Mouse (Mus musculus): ENCODE data around the gene Stk36. TPM values are rescaled to one million over a fixed set of nuclear protein-coding genes. Genes with fewer than 3 reads are reported as not detected.

The Stk36 gene
- 0.83 and 0.85 TPM in 2 replicates for polyA plus RNA-seq (2021; fragmentation: Nextera tagmentation)
- long read RNA-seq, experiment 1, partial matches to known transcripts, result 1 of 5 reads
- long read RNA-seq, experiment 1, other reads (novel, unspliced or antisense), result 4 of 5 reads
- long read RNA-seq, experiment 2, partial matches to known transcripts, result 1 of 1 reads
- long read RNA-seq, experiment 2, other reads (novel, unspliced or antisense), result 0 of 1 reads

DNA sequence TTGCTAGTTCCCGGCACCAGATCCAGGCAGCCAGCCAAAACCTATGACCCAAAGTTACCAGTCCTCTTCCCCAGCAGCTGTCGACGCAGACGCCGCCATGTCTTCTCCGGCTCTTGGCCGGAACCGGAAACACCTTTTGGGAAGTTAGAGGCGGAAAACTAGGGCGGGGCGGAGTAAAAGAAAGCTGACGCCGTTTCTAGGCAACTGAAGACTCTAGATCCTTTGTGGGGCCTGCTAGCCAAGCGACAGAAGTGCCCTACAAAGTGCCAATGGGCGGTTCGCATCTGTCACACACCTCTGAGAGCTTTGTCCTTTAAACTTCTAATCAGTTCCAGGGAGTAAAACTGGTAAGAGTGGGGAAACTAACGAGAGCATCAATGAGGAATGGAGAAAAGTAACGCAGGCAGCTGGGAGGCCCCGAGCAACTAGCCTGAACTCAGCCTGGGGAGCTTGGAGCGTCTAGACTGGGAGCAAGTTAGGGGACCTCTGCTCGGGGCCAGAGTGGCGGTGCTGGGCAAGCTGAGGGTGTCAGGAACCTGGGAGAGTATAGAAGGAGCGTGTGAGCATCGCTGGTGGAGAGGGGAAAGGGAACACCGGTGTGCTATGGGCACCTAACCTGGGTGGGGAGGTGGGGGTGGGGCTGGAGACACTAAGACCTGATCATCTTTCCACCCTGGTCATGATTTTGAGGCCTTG, at the start of gene Stk36, which contains the start of gene Rnf25:
Stk36 (plus strand) TSS at position 179 of the 696 bp plus-strand sequence.
Rnf25 (minus strand) TSS at position 131 of the 696 bp plus-strand sequence.

DNA sequence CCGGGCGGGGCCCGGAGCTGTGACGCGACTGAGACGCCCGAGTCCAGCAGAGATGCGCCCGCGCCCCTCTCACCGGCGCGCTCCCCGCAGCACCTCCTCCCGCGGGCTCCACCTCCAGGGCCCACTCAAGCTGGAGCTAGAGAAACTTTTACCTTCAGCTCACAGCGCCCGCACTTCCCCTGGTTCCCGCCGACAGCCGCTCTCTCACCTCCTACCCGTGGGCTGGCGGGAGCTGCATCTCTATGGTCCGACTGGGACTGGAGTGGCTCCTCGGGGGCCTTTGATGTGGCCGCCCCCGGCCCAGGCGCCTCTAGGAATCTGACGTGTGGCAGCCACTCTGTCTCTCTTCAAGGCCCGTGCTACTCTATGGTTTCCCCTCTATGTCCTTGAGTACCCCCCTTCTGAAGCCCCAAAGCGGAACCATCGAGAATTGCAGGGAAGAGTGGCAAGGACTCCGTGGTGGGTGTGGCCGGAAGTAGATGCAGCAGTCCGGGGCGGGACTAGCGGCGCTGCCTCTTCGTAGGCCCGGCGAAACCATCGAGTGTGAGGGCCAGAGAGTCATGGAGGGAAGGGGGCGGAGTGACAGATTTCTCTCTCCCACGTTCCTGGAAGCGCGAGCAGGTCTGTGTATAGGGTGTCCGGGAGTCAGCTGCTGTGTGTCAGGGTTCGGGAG, 13.3 kb upstream of the Stk36 start, which contains the start of the genes Zfp142 and Bcs1l:
Zfp142 (minus strand) TSS at position 474 of the 673 bp plus-strand sequence.
Bcs1l (plus strand) TSS at position 517 of the 673 bp plus-strand sequence.

GRCm38 (mm10) chr1:74661448-74662195, 60.4 kb downstream of the Stk36 start, which contains the start of gene Ttll4:
Ttll4 (plus strand) TSS chr1:74661745.

Other genes with a start within 250 kb of the Stk36 start
- gene Catip, start 239.3 kb upstream of the Stk36 start, polyA plus RNA-seq (2021; fragmentation: Nextera tagmentation), result 0.73 and 0.80 TPM in 2 replicates
- gene Slc11a1, start 226.2 kb upstream of the Stk36 start, polyA plus RNA-seq (2021; fragmentation: Nextera tagmentation), result 1.5 and 2.1 TPM in 2 replicates
- 4.5 and 7.5 TPM in 2 replicates for gene Ctdsp1, start 209.9 kb upstream of the Stk36 start, polyA plus RNA-seq (2021; fragmentation: Nextera tagmentation)
- gene Vil1, start 192.1 kb upstream of the Stk36 start, polyA plus RNA-seq (2021; fragmentation: Nextera tagmentation), result 0.20 and 0.38 TPM in 2 replicates
- 18.9 and 20.1 TPM in 2 replicates for gene Cnot9, start 95.4 kb upstream of the Stk36 start, polyA plus RNA-seq (2021; fragmentation: Nextera tagmentation)
- 11.9 and 16.0 TPM in 2 replicates for gene Plcd4, start 58.6 kb upstream of the Stk36 start, polyA plus RNA-seq (2021; fragmentation: Nextera tagmentation)
- 12.7 and 18.1 TPM in 2 replicates for gene Usp37, start 57.2 kb upstream of the Stk36 start, polyA plus RNA-seq (2021; fragmentation: Nextera tagmentation)
- 6.0 and 7.1 TPM in 2 replicates for gene Zfp142, start 13.2 kb upstream of the Stk36 start, polyA plus RNA-seq (2021; fragmentation: Nextera tagmentation)
- gene Bcs1l, start 13.2 kb upstream of the Stk36 start, polyA plus RNA-seq (2021; fragmentation: Nextera tagmentation), result 23.3 and 24.6 TPM in 2 replicates
- gene Rnf25, start within 50 bp of the Stk36 start, polyA plus RNA-seq (2021; fragmentation: Nextera tagmentation), result 24.0 and 26.0 TPM in 2 replicates
- 1.2 and 1.4 TPM in 2 replicates for gene Ttll4, start 60.3 kb downstream of the Stk36 start, polyA plus RNA-seq (2021; fragmentation: Nextera tagmentation)
- gene Cyp27a1, start 112.1 kb downstream of the Stk36 start, polyA plus RNA-seq (2021; fragmentation: Nextera tagmentation), result 4.4 and 4.7 TPM in 2 replicates
- not detected in 2 replicates for gene Prkag3, start 147.8 kb downstream of the Stk36 start, polyA plus RNA-seq (2021; fragmentation: Nextera tagmentation)
- 0.97 and 1.8 TPM in 2 replicates for gene Wnt6, start 170.4 kb downstream of the Stk36 start, polyA plus RNA-seq (2021; fragmentation: Nextera tagmentation)
- gene Wnt10a, start 190.1 kb downstream of the Stk36 start, polyA plus RNA-seq (2021; fragmentation: Nextera tagmentation), result 15.5 and 19.0 TPM in 2 replicates

Measured in left cerebral cortex, adult 6 months (tissue).